Mouse (Mus musculus): Measurements from ENCODE around the gene Thada. TPM values are rescaled to one million over a fixed set of nuclear protein-coding genes. Genes with fewer than 3 reads are reported as not detected.

Gene Thada
- total and polyA plus RNA-seq, 2 experiments from 2014 or later = 2.6 to 19.2 TPM

DNA sequence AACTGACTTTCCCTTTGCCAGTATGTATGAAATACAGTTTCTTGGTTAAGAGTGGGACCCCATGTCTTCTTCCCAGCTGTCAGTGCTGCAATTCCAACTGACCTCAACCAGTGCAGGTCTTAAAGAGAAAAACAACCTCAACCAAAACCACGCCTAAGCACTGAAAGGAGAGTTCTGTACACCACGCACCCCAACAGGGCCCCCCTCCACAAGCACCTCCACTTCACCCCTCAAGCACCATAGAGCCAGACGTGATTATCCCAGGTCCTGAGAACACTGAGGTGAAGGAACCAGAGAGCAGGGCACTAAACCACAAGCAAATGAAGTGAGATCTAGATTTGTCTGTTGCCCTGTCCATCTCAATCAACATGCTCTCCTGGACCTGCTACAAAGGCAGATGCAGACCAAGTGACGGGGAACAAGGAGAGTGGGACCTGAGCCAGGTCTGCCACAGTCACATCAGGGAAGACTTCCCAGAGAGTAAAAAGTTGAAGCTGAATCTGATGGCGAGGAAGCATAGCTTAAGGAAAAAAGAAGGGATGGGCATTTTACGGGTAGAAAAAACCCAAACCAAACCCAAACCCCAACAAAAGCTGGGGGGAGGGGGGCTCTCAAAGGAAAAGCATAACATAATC lies 93.5 kb downstream of the Thada start:
- 0 out of 2 replicates have a peak, but pooled peaks cover 8% of the 10 kb centered on the region for H3K4me1 ChIP-seq (ENCODE audit: insufficient read depth)
- H3K36me3 ChIP-seq (ENCODE audit: insufficient read depth) = no peaks in the 10 kb centered on the region
- H3K9me3 ChIP-seq (ENCODE audit: low read length) = no peaks in the 10 kb centered on the region
- no peak overlapping the region for H3K4me2 ChIP-seq (ENCODE audit: low read depth)
- DNase-seq (no peak), ATAC-seq (no peak)
- TF ChIP-seq CTCF (IDR thresholded peaks at IDR 0.05; ENCODE audit: low read depth) = no peak
- H3K4me3 ChIP-seq (ENCODE audit: low read depth, low read length) = no peak overlapping the region
- no peak overlapping the region for H3K27ac ChIP-seq (ENCODE audit: low read depth, low read length)
- H3K9ac ChIP-seq = no peak overlapping the region
- no peaks in the 10 kb centered on the region for H3K27me3 ChIP-seq (ENCODE audit: insufficient read depth, low read length)
- WGBS = 77% methylated on average over 6 of the region's 6 CpGs

DNA sequence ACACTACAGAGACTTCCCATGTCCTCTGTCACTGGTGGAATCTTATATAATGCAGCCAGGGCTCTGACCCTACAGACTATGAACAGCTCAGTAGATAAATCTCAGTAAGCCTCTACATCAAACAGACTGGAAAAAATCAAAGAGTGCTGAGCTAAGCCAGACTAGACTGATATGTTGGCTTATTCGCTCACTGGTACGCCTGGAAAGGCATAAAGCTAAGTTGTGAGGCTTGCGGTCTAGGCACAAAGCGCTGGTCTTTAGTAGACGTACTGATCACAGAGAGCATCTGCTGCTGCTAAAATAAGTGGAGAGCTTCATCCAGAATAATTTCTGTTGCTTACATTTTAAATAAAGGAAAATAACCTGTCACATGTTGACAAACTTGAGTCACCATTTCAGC lies 95.6 kb downstream of the Thada start:
- ATAC-seq = no peak
- Histone ChIP-seq H3K9me3 (ENCODE audit: low read length) (no peaks in the 10 kb centered on the region), H3K27ac (ENCODE audit: low read depth, low read length) (no peak overlapping the region), H3K9ac (no peak overlapping the region), H3K4me2 (ENCODE audit: low read depth) (no peak overlapping the region), H3K4me3 (ENCODE audit: low read depth, low read length) (no peak overlapping the region), H3K36me3 (ENCODE audit: insufficient read depth) (no peaks in the 10 kb centered on the region), H3K4me1 (ENCODE audit: insufficient read depth) (peaks cover 16% of the 10 kb centered on the region), H3K27me3 (ENCODE audit: insufficient read depth, low read length) (no peaks in the 10 kb centered on the region)
- no peak for DNase-seq
- WGBS = 68% methylated on average over 5 of the region's 5 CpGs
- TF ChIP-seq CTCF (IDR thresholded peaks at IDR 0.05; ENCODE audit: low read depth) = no peak

DNA sequence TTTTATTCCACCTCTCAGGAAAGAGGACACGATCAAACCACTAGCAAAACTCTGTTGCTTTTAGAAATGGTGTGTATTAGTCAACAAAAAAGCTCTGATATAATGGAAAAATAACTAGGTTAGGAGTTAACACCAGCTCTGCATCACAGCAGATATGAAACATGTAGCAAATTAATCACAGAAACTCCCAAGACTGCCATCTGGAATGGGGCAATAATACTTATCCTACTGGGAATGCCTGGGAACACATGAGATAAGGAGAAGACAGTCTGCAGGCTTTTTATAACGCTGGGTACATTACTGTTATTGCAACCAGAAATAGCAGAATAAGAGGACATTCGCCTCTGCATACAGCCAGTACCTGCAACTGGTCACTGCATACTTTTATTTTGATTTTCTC lies 96.2 kb downstream of the Thada start:
- WGBS = 80% methylated on average over 3 of the region's 3 CpGs
- no peak overlapping the region for H3K9ac ChIP-seq
- TF ChIP-seq CTCF (IDR thresholded peaks at IDR 0.05; ENCODE audit: low read depth) = no peak
- no peak overlapping the region for H3K4me2 ChIP-seq (ENCODE audit: low read depth)
- H3K4me3 ChIP-seq (ENCODE audit: low read depth, low read length) = no peak overlapping the region
- H3K4me1 ChIP-seq (ENCODE audit: insufficient read depth) = peaks cover 16% of the 10 kb centered on the region
- H3K27ac ChIP-seq (ENCODE audit: low read depth, low read length) = no peak overlapping the region
- H3K36me3 ChIP-seq (ENCODE audit: insufficient read depth) = no peaks in the 10 kb centered on the region
- H3K27me3 ChIP-seq (ENCODE audit: insufficient read depth, low read length) = no peaks in the 10 kb centered on the region
- ATAC-seq = no peak
- no peak for DNase-seq
- H3K9me3 ChIP-seq (ENCODE audit: low read length) = no peaks in the 10 kb centered on the region

DNA sequence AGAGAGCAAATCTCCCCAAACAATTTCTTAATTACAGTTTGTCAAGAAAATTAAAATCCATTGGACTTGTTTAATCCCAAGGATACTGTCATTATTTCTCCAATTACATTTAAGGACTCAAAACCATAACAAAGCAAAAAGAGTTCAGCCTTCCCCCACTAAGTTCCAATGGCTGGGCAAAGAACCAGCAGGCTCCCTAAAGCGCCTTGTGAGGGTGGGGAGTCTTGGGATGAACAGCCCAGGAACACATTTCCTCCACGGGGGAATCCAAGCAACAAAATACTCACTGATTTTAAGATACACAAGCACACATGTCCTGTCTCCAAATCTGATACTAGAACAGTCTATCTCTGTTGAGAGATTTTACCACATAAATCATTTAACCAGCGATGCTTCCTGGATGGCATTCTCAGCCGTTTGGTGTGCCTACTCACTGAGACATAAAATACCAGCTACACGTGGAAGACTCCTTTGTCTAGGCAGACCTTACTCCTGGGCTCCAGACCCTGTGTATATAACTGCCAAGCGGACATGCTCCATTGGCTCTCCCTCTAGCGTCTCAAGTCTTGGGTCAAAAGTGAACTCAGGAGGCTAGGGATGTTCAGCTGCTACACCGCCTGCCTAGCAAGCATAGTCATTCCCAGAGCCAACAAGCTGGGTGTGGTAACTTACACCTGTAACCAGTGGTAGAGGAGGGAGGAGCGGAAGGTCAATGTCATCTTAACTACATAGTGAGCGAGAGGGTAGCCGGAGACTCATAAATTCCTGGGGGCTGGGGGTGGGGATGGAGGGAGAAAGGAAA lies 97.6 kb downstream of the Thada start:
- DNase-seq (no peak), ATAC-seq (no peak)
- peaks cover 16% of the 10 kb centered on the region for H3K4me1 ChIP-seq (ENCODE audit: insufficient read depth)
- H3K4me3 ChIP-seq (ENCODE audit: low read depth, low read length) = no peak overlapping the region
- H3K9me3 ChIP-seq (ENCODE audit: low read length) = no peaks in the 10 kb centered on the region
- H3K36me3 ChIP-seq (ENCODE audit: insufficient read depth) = no peaks in the 10 kb centered on the region
- TF ChIP-seq CTCF (IDR thresholded peaks at IDR 0.05; ENCODE audit: low read depth) = no peak
- H3K4me2 ChIP-seq (ENCODE audit: low read depth) = no peak overlapping the region
- peak overlapping the region; percentile 42 for H3K27ac ChIP-seq (ENCODE audit: low read depth, low read length)
- H3K9ac ChIP-seq = no peak overlapping the region
- no peaks in the 10 kb centered on the region for H3K27me3 ChIP-seq (ENCODE audit: insufficient read depth, low read length)
- WGBS = 68% methylated on average over 11 of the region's 11 CpGs

DNA sequence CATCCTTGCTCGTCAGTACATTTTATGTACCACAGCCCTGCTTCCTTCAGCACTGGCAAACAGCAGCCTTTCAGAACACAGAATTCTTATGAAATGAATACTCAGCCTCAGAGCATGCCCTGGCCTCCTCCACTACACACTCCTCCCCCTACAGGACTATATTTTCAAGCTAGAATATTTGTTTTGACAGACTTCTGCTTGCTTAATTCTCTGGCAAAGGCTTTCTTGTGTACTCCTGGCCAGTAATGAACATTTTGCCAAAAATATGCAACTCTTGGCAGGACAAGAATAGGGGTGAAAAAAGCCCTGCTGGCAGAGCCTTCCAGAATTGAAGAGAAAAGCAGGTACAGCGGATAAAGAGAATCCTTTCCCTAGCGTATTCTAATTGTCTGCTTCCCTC lies 98.3 kb downstream of the Thada start:
- WGBS = 18% methylated on average over 3 of the region's 3 CpGs
- Histone ChIP-seq H3K4me1 (ENCODE audit: insufficient read depth) (peaks cover 16% of the 10 kb centered on the region), H3K9ac (no peak overlapping the region), H3K4me3 (ENCODE audit: low read depth, low read length) (no peak overlapping the region), H3K9me3 (ENCODE audit: low read length) (no peaks in the 10 kb centered on the region), H3K4me2 (ENCODE audit: low read depth) (no peak overlapping the region), H3K27ac (ENCODE audit: low read depth, low read length) (peak overlapping the region; percentile 42), H3K36me3 (ENCODE audit: insufficient read depth) (no peaks in the 10 kb centered on the region; the same call in 1 of the 2 replicates), H3K27me3 (ENCODE audit: insufficient read depth, low read length) (no peaks in the 10 kb centered on the region)
- DNase-seq = peak; percentile 51
- TF ChIP-seq CTCF (IDR thresholded peaks at IDR 0.05; ENCODE audit: low read depth) = peak; percentile 24; the same call in 1 of the 2 replicates
- peak; percentile 35; the same call in 1 of the 2 replicates for ATAC-seq

DNA sequence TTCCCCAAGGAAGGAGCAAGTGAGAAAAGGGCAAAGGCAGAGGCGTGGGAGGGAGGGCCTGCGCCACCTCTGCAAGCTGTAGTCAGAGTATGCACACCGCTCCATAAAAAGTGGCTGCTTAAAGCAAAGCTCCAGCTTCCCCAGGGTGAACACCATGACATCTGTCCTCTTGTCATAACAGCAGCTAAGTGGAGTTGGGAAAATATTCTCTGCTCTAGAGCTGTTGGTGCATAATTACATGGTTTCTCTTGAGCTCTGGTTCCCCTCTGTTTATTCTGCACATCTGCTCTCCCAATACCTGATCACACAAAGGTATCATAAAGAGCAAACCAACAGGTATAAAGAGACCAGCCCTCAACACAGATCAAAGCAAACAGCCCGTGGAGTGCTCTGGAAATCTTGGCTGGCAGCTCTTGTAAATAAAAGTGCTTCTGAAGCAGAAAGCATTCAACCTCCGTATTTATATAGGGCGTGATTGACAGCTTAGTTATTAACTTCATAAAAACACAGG lies 100.2 kb downstream of the Thada start:
- no peak for DNase-seq
- no peak overlapping the region for H3K4me3 ChIP-seq (ENCODE audit: low read depth, low read length)
- peaks cover 19% of the 10 kb centered on the region for H3K4me1 ChIP-seq (ENCODE audit: insufficient read depth)
- no peaks in the 10 kb centered on the region for H3K9me3 ChIP-seq (ENCODE audit: low read length)
- no peaks in the 10 kb centered on the region; the same call in 1 of the 2 replicates for H3K36me3 ChIP-seq (ENCODE audit: insufficient read depth)
- H3K27ac ChIP-seq (ENCODE audit: low read depth, low read length) = peak overlapping the region; percentile 24; the same call in 1 of the 2 replicates
- no peak overlapping the region for H3K4me2 ChIP-seq (ENCODE audit: low read depth)
- WGBS = 14% methylated on average over 6 of the region's 6 CpGs
- no peaks in the 10 kb centered on the region for H3K27me3 ChIP-seq (ENCODE audit: insufficient read depth, low read length)
- TF ChIP-seq CTCF (IDR thresholded peaks at IDR 0.05; ENCODE audit: low read depth) = no peak
- H3K9ac ChIP-seq = no peak overlapping the region
- ATAC-seq = peak; percentile 49; the same call in 1 of the 2 replicates

All from forebrain, postnatal 0 days (tissue).